Mouse (Mus musculus): ENCODE data around the gene Nos1.

The Nos1 gene

GRCm38 (mm10) chr5:117780681-117781080, at the start of gene Nos1:
Gene Nos1, plus strand, starts transcription at chr5:117781032.
- DNase-seq (ENCODE audit: low read depth, low spot score), result no peak

GRCm38 (mm10) chr5:117731311-117731710, 49.5 kb upstream of the Nos1 start:
- no peak for DNase-seq (ENCODE audit: low read depth, low spot score)

DNA sequence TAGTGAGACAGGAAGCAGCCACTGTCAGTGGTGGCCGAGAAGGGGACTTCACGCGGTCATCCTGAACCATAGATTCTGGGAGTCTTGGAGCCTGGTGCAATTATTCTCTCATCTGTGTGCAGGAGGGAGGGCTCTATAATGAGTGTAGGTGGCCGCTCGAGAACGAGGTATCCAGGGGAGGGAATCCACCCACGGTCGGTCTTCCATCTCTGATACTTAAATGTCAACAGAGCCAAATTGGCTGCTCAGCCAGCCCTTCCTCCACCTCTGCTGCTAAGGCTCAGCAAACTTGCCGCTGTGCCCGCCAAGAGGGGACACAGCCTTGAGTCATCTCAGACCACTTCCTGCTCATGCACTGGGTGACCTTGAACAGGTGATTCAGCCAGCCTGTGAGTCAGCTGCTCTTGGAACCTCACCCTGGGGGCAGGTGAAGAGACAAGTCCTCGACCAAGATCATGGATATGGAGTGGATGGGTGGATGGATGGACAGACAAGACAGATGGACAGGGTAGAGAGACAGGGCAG, 36.1 kb upstream of the Nos1 start:
- no peak for DNase-seq (ENCODE audit: low read depth, low spot score)

DNA sequence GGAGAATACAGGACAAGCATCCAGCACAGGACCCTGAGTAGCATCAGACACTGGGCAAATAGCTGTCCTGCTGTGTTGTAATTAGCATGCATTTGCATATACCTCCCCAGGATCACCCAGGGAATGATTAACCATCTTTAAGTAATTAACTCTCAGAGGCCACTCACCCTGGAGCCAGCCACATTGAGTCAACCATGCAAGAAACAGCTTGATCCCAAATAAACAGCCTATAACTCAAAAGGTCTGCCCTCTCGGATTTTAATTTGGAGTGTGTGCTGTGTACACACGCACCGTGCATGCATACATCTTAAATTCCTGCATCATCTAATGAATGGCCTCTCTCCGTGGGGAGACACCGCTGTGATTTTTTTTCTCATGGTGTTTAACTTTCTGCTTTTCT, 31.5 kb upstream of the Nos1 start:
- no peak for DNase-seq (ENCODE audit: low read depth, low spot score)

GRCm38 (mm10) chr5:117757696-117758482, 22.9 kb upstream of the Nos1 start:
- DNase-seq (ENCODE audit: low read depth, low spot score), result no peak

DNA sequence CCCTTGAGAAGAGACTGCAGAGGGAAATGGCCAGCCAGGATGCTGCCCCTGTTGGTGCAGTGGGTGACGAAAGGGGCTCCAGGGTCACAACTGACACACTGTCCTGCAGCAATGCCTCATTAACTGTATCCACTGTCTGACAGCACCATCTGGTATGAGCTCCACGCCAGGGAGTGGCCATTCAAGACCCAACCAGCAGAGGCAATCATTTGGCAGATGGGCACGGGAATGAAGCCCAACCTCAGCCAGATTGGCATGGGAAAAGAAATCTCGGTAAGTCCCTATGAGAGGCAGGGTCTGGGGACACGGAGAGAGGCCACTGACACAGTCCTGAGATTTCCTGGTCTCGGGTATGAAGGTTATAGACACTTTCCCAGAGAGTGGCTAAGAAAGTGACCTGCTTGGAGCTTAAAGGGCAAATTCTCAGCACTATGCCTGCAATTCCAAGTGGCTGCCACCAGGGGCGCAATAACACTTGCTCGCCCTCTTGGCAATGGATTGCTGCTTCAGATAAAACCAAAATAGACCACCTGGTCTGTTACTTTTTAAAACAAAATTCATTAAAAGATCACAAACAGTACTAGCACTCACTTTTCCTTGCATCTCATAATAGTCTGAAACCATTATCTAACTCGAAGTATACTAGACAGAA, 19.5 kb upstream of the Nos1 start:
- no peak for DNase-seq (ENCODE audit: low read depth, low spot score)

DNA sequence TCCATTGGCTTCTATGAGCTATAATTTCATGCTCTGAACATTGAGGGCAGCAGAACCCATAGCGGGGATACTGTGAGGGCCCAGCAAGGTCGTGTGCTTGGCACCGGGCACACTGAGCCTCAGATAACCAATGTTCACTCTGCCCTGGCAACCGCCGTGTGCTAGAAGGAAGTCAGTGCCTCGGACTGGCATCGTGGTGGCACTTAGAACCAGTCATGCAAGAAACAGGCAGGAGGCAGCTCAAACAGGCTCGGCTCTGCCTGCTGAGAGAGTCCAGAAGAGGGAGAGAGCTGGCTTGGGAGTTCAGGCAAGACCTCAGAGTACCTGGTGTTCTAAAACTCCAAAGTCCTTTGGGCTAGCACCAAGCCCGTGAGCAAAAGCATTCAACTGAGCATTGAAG, 16.3 kb upstream of the Nos1 start:
- no peak for DNase-seq (ENCODE audit: low read depth, low spot score)

DNA sequence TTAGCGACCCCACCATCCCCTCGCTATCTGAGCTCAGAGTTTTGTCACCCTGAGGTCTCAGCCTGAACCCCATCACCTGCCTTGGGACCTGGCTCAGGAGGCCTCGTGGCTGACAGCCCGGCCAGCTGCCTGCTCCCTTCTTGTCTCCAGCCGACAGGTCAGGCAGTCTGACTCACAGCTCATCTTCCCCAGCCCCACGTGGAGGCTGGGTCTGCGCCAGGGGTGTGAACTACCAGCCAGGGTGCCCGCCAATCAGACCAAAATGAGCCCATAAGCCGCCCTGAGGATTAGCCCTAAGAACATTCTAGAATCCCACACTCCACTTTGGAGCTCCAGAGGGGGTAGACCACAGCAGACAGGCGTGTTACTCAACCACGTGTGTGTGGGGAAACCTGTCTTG, 1.7 kb upstream of the Nos1 start:
- DNase-seq (ENCODE audit: low read depth, low spot score), result peak; percentile 35

- no peak for DNase-seq (ENCODE audit: low read depth, low spot score)
Measured at GRCm38 (mm10) chr5:117781178-117781577, 346 bp downstream of the Nos1 start.

DNA sequence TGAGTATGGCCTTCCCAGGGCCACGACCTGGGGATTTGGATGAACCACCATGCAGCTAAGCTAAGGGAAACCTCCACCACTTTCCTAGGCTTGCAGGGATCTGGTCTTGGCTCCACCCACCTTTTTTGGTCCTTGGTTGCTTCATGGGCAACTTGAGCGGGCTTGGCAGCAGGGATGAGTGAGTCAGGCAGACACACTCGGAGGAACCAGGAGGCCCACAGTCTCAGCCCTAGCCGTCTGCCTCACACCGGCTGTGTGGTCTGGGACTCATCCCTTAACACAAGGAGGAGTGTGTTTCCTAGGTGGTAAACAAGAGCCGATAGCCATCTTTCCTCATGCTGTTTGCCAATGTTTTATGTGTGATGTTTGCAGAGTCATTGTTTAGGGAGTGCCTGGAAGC, 9.2 kb downstream of the Nos1 start:
- no peak for DNase-seq (ENCODE audit: low read depth, low spot score)

- DNase-seq (ENCODE audit: low read depth, low spot score), result no peak
Measured at GRCm38 (mm10) chr5:117791875-117792274, 11.0 kb downstream of the Nos1 start.

- no peak for DNase-seq (ENCODE audit: low read depth, low spot score)
Measured at GRCm38 (mm10) chr5:117800849-117801248, 20.0 kb downstream of the Nos1 start.

DNA sequence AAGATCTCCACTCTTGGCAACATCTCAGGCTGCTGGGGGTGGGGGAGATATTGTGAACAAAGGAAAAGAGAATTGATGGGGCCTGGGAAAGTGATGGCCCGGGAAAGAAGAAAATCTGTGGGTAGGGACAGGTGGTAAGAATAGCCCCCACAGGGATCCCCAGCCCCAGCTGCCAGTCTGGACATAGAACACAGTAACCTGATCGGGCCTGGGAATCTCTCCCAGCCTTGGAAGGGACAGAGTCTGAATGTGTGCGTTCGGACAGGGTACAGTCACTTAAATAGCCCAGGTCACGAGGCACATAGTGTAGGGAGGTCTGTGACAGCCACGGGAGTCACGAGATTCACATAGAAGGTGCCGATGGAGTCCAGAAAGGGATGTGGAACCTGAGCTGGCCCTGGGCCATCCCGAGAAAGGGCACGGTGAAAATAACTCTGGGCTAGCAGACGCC, 21.3 kb downstream of the Nos1 start:
- no peak for DNase-seq (ENCODE audit: low read depth, low spot score)

DNA sequence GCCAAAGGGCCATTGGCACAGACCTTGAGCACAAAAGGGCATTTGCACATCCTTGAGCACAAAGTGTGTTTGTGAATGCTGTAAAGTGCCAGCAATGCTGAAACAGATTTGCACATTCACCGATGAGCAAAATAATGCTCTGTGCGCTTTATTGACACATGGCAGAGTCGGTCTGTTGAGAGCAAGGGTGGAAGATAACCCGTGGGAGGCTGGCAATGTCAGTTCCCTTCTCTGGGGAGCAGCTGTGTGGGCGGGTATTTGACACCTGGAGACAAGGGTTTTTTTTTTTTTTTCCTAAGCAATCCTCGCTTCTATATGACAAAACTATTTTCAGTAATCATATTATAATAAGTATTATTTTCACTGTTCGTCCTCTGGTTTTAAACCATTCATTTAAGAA, 22.7 kb downstream of the Nos1 start:
- DNase-seq (ENCODE audit: low read depth, low spot score), result no peak

GRCm38 (mm10) chr5:117810930-117811329, 30.1 kb downstream of the Nos1 start:
- DNase-seq (ENCODE audit: low read depth, low spot score), result no peak

- no peak for DNase-seq (ENCODE audit: low read depth, low spot score)
Measured at GRCm38 (mm10) chr5:117818800-117819199, 38.0 kb downstream of the Nos1 start.

GRCm38 (mm10) chr5:117820445-117820844, 39.6 kb downstream of the Nos1 start:
- DNase-seq (ENCODE audit: low read depth, low spot score), result no peak

GRCm38 (mm10) chr5:117823811-117824210, 43.0 kb downstream of the Nos1 start:
- DNase-seq (ENCODE audit: low read depth, low spot score), result no peak

- DNase-seq (ENCODE audit: low read depth, low spot score), result no peak
Measured at GRCm38 (mm10) chr5:117824486-117824885, 43.7 kb downstream of the Nos1 start.

DNA sequence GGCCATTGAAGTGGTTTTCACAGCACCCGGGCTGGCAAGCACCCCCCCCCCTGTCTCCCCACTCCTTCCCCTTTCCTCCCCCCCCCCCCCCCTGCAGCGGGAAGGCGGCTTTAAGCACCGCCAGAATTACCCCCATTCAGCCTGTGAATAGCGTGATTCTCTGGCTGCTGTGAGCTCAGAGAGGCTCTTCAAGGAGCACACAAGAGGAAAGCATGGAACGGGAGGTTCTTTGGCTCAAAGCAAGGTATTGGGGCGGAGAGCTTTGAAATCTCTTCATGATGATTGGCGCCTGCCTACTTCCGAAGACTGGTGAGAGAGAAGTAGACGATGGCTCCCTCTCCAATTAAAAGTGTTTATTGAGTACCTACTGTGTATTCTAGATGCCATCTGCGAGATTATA, 44.5 kb downstream of the Nos1 start:
- DNase-seq (ENCODE audit: low read depth, low spot score), result no peak

DNA sequence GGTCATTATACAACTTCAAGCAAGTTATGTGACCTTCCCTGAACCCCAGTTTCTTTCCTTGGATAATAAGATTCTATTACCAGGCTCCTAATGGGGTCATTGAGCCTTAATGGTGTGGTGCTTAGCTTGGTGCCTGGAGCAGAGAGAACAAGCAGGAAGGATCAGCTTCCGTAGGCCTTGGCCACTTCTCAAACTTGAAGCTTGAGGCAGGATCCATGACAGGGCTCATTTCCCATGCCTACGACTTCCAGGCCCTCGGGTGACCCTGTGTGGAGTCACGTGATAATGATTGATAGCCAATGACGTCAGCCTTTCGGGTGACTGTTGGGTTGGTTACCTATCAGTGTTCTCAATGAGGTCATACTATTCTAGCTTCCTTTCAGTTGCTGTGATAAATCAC, 46.5 kb downstream of the Nos1 start:
- DNase-seq (ENCODE audit: low read depth, low spot score), result no peak

- peak; percentile 55 for DNase-seq (ENCODE audit: low read depth, low spot score)
Measured at GRCm38 (mm10) chr5:117836930-117837329, 56.1 kb downstream of the Nos1 start.

GRCm38 (mm10) chr5:117837731-117838130, 56.9 kb downstream of the Nos1 start:
- no peak for DNase-seq (ENCODE audit: low read depth, low spot score)

All from retina, postnatal 7 days (tissue).